Mouse (Mus musculus): ENCODE results near the gene Foxk2.
"Not testable (repeated sequence)": the region's sequence is repeated elsewhere in the genome, so short reads cannot be mapped to it uniquely, and the experiment has no call there.

The Foxk2 gene

DNA sequence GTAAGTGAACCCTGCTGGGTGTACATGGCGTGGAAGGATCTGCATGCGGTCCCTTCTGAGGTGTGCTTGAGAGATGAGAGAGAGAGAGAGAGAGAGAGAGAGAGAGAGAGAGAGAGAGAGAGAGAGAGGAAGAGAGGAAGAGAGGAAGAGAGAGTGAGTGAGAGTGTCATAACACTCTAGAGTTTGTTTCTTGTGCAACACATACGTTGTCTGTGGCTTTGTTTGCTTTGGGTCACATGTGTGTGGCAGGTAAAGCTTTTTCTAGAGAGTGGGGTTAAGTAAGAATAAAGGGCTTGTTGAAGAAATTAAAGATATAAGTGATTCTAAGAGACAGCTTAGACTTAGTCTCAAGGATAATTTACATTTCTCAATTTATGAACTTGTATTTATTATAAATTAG lies 18.2 kb downstream of the Foxk2 start:
- in situ Hi-C loops (cut with MseI, MboI) = no loop called here

DNA sequence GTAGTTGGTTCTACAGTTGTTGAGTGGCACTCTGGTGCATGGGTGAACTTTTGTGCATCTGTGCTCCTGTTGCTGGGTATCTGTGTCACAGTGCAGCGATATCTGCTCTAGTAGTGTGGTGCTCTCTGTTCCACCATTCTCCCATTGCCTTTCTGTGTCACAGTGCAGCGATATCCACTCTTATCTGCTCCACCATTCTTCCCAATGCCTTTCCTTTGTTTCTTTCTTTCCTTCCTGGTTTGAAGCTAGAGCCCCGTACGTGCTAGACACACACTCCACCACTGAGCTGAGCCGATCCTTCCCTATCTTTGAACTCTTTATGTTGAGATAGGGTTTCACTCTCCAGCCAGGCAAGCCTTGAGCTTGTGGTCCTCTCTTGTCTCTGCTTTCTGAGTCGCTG lies 23.1 kb downstream of the Foxk2 start:
- in situ Hi-C loops (cut with MseI, MboI) = no loop called here

DNA sequence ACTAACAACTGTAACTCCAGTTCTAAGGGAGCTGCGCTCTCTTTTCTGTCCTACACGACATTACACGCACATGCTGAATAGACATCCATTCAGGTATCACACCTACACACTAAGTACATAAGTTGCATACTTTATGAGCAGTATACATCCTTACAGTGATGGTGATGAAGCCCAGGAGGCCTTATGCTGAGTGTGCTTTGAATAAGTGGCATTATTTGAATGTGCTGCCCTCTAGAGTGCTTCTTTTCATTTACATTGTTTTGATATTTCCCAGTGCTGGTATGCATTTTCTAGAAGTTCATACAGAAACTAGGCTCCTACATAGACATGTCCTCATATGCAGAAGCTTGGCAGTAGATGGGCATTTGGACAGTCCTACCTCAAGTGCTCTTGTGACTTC lies 30.1 kb downstream of the Foxk2 start:
- in situ Hi-C loops (cut with MseI, MboI) = no loop called here

DNA sequence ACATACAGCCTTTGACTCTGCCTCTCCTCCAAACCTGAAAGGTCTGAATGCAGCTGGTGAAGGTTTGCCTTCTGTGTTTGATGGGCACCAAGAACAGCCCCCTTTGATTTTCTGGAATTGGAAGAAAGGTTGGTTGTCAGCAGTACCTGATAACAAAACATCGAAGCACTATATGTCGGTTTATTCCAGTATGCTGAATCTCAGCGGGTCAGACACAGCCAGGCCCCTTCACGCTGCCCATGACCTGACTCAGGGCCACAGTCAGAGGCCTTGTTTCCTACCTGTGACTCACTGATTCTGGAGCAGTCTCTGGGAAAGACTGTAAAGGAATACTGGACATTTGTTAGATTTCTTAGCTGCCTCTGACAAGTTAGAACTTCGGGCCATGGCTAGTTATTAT lies 35.0 kb downstream of the Foxk2 start:
- in situ Hi-C loops (cut with MseI, MboI) = no loop called here

DNA sequence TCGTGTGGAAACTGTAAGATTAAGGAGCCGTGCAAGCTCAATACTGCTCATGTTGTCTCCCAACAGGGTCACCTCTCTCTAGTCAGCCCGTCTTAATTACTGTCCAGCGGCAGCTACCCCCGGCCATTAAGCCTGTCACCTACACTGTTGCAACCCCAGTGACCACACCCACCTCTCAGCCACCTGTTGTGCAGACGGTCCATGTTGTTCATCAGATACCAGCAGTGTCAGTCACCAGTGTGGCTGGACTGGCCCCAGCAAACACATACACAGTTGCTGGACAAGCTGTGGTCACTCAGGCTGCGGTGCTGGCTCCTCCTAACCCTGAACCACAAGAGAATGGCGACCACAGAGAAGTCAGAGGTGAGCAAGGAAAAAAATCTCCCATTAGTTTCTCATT lies 38.7 kb downstream of the Foxk2 start:
- in situ Hi-C loops (cut with MseI, MboI) = no loop called here

DNA sequence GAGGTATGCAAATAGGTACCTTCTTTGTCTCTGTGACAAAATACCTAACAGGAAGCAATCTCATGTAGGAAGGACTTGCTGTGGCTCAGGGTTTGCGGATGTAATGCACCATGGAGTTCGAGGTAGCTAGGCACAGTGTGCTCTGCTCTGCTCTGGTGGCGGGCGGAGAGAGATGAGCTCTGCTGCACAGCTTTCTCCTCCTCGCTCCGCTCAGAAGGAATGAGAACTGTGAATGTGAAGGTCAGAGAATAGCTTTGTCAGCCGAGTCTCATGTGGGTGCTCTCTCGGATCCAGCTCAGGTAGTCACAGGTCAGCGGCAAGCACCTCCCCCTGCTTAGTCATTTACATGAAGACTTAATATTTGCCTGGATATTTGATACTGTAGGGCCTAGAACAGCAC lies 40.5 kb downstream of the Foxk2 start:
- in situ Hi-C loops (cut with MseI, MboI) = no loop called here

DNA sequence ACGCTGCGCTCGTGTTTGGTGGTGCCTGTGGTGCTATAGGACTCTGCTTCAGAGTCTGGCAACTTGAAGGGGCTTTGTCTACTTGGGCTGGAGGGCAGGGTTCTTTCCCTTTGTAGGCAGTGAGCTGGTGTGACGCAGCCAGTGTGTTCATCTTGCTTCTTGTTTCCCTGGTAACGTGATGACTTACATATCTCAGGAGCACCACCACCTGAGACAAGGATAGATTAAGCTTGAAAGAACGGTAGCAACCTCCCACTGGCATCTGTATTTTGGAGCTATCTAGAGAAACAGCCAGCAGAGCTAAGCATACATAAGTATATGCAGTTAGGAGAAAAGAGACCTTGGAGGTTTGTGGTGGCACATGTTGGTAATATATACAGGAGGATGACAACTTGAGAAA lies 45.6 kb downstream of the Foxk2 start:
- in situ Hi-C loops (cut with MseI, MboI) = no loop called here

DNA sequence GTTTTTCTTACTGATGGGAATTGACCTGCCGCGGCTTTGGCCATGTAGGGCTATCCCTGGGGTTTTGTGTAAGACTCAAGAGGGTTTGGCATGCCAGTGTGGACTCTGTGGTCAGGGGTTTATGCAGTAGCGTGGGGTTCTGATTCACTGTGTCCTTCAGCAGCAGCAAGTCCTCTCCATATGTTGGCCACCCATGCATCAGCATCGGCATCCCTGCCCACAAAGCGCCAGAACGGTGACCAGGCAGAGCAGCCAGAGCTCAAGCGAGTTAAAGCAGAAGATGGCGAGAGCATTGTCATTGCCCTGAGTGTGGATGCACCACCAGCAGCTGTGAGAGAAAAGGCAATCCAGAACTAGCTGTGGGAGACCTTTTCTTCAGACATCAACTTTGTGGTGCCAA lies 46.8 kb downstream of the Foxk2 start:
- in situ Hi-C loops (cut with MseI, MboI) = no loop called here

DNA sequence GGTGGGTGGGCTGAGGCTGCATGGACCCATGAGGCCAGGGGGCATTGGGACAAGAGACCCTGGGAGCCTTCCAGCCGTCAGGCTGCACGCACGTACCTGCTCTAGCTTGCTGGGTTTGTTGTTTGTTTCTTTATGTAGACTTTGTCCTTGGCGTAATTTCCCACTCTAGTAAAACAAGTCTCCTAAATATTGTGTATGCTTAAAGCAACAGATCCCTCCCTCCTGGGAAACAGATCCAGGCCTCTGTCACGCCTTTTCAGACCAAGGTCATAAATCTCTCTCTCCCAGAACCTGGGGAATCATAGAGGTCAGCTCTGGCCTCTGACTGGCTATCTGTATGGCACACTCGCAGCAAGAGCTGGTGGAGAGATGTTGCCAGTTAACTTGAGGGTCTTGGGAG lies 47.9 kb downstream of the Foxk2 start:
- in situ Hi-C loops (cut with MseI, MboI) = not testable (repeated sequence)

DNA sequence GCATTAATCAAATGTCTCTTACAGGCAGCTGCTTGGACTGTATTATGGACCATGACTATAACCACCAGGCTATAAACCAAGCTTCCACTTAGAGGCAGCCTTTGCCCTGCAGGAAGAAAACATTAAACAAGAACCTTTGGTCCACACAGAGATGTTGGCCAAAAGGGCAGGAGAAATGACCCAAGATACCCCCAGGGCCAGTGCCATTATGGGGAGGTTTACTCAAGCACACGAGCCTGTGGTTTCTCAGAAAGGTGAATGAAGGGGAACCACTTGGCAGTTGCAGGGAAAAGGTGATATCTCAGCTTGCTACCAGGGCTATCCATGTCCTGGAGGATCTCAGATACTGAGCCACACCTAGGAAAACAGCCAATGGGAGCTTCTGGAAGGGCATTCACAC lies 66.2 kb downstream of the Foxk2 start:
- in situ Hi-C loops (cut with MseI, MboI) = no loop called here

DNA sequence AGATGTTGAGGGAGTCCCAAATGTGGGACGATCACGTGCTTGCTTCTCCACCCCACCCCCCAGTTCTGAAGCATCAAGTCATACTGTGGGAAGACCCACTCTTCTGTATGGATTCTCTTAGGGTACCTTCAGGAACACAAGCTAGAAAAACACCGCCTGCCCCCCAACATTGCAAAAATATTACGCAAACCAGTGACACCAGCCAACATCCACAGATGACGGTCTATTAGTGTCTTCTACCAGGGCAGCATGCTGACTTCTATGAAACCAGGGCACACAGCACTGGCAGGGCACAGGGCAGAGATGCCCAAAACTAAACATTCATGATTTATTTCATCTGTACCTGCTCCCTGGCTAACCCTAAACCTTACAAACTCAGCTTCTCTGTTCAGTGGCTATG lies 66.9 kb downstream of the Foxk2 start:
- in situ Hi-C loops (cut with MseI, MboI) = no loop called here

DNA sequence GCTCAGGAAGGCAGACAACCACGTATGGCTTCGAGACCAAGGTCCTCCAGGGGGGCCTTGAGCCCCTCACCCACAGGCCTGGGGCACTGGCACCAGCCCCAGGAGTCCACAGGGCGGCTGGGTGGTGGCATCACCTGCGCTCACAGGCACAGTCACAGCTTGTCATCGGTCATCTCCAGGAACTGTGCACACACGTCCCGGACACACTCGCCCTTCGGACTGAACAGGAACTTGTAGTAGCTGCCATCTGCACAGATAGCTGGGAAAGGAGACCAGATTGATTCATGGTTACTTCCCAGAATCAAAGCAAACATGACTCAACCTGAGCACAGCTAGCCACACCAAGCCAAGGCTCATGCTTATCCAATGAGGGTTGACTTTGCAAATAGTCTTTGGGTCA lies 68.4 kb downstream of the Foxk2 start:
- in situ Hi-C loops (cut with MseI, MboI) = no loop called here

DNA sequence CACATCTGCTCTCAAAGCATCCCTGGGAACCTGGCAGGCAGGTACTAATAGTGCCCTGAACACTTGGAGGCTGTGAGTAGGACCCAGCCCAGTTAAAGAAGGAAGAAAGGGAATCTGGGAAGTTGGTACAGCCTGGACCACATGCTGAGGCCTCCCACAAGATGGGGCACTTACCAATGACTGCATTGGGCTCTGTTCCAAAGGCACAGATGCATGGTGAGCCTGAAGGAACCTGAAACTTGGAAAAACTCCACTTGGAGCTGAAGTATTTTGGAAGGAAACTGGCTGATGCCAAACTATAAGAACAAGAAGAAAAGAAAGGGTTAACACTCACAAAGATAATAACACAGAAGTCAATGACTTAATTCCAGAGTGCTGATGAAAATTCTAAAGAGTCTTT lies 68.8 kb downstream of the Foxk2 start:
- in situ Hi-C loops (cut with MseI, MboI) = no loop called here

DNA sequence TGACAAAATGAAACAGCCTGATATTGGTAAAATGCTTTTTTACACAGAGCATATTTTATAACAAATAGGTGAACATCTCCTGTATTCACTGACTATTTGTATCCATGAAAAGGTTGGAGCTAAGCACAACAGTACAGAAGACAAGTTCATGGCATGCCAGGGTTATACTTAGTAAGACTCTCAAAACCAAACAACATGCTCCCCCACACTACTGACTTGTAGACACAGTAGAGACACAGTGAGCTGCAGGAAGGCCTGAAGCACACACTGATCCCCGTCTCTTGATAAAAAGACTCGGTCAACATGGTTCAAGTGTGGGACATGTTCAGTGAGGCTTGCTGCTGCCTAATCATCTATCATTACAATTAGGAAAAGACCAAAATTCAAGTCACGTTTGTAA lies 71.9 kb downstream of the Foxk2 start:
- in situ Hi-C loops (cut with MseI, MboI) = no loop called here

DNA sequence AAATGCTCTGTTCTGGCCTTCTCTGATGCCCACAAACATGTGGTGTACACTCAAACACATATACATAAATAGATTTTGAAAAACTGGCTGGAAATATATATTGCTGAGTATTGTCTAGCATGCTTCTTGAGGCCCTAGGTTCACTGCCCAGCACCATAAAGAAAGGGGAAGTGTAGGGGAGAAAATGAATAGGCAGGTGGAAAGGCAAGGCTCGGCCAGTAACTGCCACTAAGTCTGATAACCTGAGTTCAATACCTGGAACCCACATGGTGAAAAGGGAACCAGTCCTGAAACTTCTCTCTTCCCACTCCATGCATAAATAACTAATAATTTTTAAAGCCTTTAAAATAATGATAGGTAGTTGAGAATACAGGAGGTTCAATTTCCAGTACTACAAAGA lies 79.9 kb downstream of the Foxk2 start:
- in situ Hi-C loops (cut with MseI, MboI) = no loop called here

DNA sequence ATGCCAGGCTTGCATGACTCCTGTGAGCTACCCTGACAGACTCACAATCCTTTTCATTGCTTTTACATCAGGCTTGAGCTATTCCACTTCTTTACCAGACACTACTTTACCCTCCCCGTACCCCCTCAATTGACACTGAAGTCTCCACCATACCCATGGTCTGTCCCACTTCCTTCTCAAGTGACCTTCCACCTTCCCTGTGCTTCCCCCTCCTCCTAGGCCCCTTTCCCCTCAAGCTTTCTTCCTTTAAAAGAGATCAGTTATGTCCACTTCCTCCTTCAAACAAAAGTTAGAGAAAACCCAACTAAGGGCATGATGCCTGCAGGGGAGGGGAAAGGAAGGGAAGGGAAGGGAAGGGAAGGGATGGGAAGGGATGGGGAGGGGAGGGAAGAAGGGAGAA lies 80.5 kb downstream of the Foxk2 start:
- in situ Hi-C loops (cut with MseI, MboI) = no loop called here

DNA sequence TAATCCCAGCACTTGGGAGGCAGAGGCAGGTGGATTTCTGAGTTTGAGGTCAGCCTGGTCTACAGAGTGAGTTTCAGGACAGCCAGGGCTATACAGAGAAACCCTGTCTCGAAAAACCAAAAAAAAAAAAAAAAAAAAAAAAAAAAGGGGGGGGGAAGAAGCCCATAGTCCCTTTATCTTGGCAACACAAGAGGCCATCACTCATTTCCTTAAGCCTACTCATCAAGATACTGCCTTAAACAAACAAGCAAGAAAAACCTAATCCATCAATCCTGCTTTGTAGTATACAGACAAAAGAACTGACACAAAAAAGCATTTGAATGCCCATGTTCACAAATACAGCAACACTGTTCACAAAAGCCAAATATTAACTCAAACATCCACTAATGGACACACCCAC lies 82.6 kb downstream of the Foxk2 start:
- in situ Hi-C loops (cut with MseI, MboI) = not testable (repeated sequence)

DNA sequence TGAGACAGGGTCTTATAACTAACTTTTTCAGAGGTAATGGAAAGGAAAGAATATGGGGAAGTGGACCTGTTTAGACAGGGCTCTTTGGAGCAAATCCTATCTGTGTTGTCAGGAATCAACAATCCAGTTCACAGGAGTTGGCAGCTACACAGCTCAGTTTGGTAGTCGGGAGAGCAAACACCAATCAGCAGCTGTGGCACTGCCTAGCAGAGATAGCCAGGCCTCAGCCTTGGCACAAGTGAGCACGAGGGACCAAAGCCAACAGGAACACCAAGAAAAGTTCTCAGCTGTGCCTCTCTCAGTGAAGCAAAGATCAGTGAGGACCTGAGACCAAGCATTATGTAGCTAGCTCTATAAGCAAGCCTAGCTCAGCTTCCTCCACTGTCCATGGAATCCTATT lies 87.2 kb downstream of the Foxk2 start:
- in situ Hi-C loops (cut with MseI, MboI) = no loop called here

DNA sequence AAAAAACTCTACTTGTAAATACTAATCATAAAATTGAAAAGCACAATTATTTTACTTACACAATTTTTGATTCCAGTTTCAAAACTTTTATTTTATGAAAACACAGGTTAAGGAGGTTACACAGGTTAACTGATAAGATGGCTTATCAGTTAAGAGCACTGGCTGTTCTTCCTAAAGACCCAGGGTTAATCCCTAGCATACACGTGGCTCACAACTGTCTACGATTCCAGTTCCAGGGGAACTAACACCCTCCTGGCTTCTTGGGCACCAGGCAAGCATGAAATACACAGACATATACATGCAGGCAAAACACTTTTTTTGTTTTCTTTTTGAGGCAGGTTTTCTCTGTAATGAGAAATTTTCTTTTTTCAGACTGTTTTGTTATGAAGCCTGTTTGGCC lies 88.4 kb downstream of the Foxk2 start:
- in situ Hi-C loops (cut with MseI, MboI) = no loop called here

DNA sequence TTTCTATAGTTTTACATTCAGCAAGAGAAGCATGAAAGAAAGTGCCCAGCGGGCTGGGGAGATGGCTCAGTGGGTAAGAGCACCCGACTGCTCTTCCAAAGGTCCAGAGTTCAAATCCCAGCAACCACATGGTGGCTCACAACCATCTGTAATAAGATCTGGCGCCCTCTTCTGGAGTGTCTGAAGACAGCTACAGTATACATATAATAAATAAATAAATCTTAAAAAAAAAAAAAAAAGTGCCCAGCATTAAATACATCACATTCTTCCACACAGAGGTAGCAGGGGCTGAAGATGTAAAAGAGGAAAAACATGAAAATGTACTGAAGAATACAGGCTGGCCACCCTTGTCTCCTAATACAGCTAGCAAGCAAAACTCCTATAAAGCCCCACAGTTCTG lies 88.9 kb downstream of the Foxk2 start:
- in situ Hi-C loops (cut with MseI, MboI) = not testable (repeated sequence)

DNA sequence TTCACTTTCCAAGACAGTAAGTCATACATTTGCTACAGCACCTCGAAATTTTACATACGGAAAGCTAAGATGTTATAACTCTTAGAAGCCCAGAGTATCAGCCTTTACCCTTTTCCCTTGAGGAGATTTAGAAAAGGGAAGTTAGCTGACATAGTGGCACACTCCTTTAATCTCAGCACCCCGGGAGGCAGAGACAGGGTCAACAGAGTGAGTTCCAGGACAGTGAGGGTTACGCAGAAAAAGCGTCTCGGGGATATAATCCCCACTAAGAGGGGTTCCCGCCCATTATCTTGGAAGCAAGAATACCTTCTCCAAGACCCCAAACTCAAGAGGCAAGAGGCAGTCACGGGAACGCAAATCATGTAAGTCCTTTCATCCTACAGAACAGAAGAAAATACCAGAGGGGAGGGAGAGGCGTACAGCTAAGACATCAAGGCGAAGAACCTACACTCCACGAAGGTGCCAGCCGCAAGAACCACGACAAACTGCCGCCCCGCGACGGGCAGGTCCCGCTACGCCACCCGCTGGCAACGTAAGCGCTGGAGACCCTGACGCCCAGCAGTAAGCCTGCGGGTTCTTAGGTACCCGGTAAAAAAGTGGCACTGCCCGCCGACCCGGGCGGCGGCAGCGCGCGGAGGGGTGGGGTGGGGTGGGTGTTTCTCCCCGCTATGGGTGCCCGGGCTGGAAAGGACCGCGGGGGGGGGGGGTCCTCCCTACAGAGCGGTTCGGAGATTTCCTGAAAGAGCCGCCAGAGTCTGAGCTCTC lies 93.7 kb downstream of the Foxk2 start:
- in situ Hi-C loops (cut with MseI, MboI) = no loop called here

DNA sequence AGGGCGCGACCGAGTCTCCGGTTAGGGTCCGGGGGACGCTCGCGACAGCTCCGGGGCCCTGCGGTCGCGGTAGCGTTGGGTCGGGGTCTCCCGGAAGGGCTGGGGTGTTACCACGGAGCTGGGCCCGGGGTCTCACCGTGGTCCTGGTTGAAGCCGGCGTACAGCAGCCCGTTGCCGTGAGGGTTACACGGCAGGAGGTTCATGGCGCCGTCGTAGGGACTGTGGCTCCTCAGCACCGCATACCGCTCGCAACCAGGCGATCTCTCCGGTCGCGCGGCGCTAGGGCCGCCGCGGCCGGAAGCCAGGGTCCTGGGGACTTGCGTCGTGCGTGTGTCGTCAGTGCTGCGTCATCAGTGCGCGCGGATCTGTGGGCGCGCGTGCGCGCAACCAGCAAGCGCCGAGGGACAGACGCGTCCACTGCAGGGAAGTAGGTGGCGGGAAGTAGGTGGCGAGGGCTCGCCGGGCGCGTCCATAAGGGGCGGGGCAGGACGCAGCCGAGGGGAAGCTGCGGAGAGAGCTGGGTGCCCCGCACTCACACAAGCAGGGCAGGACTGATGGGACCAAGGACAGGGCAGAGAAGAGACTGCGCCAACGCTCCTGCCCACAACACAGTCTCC lies 94.4 kb downstream of the Foxk2 start, which contains the start of gene Wdr45b:
Gene Wdr45b, minus strand, starts transcription at position 355 of the 617 bp plus-strand sequence.
- in situ Hi-C loops (cut with MseI, MboI) = no loop called here
